Mouse (Mus musculus) lung, adult 2 months (tissue): ENCODE data around the gene Angptl6. TPM values are rescaled to one million over a fixed set of nuclear protein-coding genes. Genes with fewer than 3 reads are reported as not detected.
"Not testable (repeated sequence)": the region's sequence is repeated elsewhere in the genome, so short reads cannot be mapped to it uniquely, and the experiment has no call there.

ENCODE experiments used
- DNase-seq: peaks from one replicate; pipeline ENCODE4 v3.0.0; 2022
- H3K4me1 ChIP-seq: fragments of 200-500 bp; 2 replicates; pipeline ENCODE4 v1.6.1; 2011; ENCODE audit warnings: low read length; ENCODE audit not compliant: control insufficient read depth, insufficient read depth
- H3K4me3 ChIP-seq: fragments of 200-500 bp; replicated peaks from 2 replicates; pipeline ENCODE3; 2011; ENCODE audit warnings: low read depth, mild to moderate bottlenecking, control low read depth, low read length; ENCODE audit errors: extremely low read depth
- CTCF ChIP-seq: fragments of 200-500 bp; IDR thresholded peaks from 2 replicates; pipeline ENCODE4 v1.5.1; 2011; ENCODE audit warnings: mild to moderate bottlenecking, low read length, control low read depth; ENCODE audit not compliant: insufficient read depth
- POLR2A ChIP-seq: fragments of 200-500 bp; IDR thresholded peaks from 2 replicates; pipeline ENCODE4 v1.6.1; 2011; ENCODE audit warnings: low read depth, mild to moderate bottlenecking, control low read depth, low read length, borderline replicate concordance; ENCODE audit errors: extremely low read depth
- WGBS: fragments of 180-500 bp; shearing (Covaris S2); methylation state at CpG from one replicate; pipeline ENCODE4 v1.1.7; 2018; 5-methylcytosine and 5-hydroxymethylcytosine counted together
- polyA plus RNA-seq: library from polyadenylated mRNA; depleted of rRNA; stranded (reverse); fragments of >200 nt; gene quantifications from 2 replicates; pipeline ENCODE4 v1.2.3, GENCODE M21; 2012; rRNA removed

Gene Angptl6
- polyA plus RNA-seq, 1 experiment = 3.5 TPM

- WGBS = 81% methylated on average over 2 of the region's 2 CpGs
- no peaks in the 10 kb centered on the region for H3K4me1 ChIP-seq
- no peak for DNase-seq
- TF ChIP-seq CTCF = no peak
- TF ChIP-seq POLR2A = no peak
- H3K4me3 ChIP-seq = no peak overlapping the region
These were observed 29.3 kb downstream of the Angptl6 start for GRCm38 (mm10) chr9:20850179-20850578.

GRCm38 (mm10) chr9:20842670-20843069 lies 36.9 kb downstream of the Angptl6 start:
- Histone ChIP-seq H3K4me3 (no peak overlapping the region), H3K4me1 (no peaks in the 10 kb centered on the region)
- TF ChIP-seq POLR2A = no peak
- peak; percentile 19; the same call in 1 of the 2 replicates for TF ChIP-seq CTCF
- DNase-seq = no peak
- WGBS = 29% methylated on average over 2 of the region's 2 CpGs

GRCm38 (mm10) chr9:20842211-20842610 lies 37.3 kb downstream of the Angptl6 start:
- Histone ChIP-seq H3K4me1 (no peaks in the 10 kb centered on the region), H3K4me3 (no peak overlapping the region)
- WGBS = 39% methylated on average over 4 of the region's 4 CpGs
- DNase-seq = no peak
- TF ChIP-seq CTCF (no peak), POLR2A (no peak)

GRCm38 (mm10) chr9:20838931-20839330 lies 40.6 kb downstream of the Angptl6 start:
- Histone ChIP-seq H3K4me3 (no peak overlapping the region), H3K4me1 (no peaks in the 10 kb centered on the region)
- TF ChIP-seq POLR2A = no peak
- no peak for TF ChIP-seq CTCF
- 52% methylated on average over 6 of the region's 6 CpGs for WGBS
- DNase-seq = no peak

- Histone ChIP-seq H3K4me1 (no peaks in the 10 kb centered on the region), H3K4me3 (no peak overlapping the region)
- no peak for DNase-seq
- WGBS = 71% methylated on average over 9 of the region's 9 CpGs
- TF ChIP-seq POLR2A (no peak), CTCF (no peak)
These were observed 42.2 kb downstream of the Angptl6 start for GRCm38 (mm10) chr9:20837184-20837947.

- H3K4me3 ChIP-seq, DNase-seq, H3K4me1 ChIP-seq: not testable (repeated sequence)
- 82% methylated on average over 11 of the region's 11 CpGs for WGBS
These were observed 44.0 kb downstream of the Angptl6 start for GRCm38 (mm10) chr9:20835431-20835954.

GRCm38 (mm10) chr9:20834881-20835280 lies 44.6 kb downstream of the Angptl6 start:
- 68% methylated on average over 1 of the region's 1 CpGs for WGBS
- H3K4me1 ChIP-seq = no peaks in the 10 kb centered on the region
- TF ChIP-seq POLR2A = no peak
- TF ChIP-seq CTCF = no peak
- no peak for DNase-seq
- H3K4me3 ChIP-seq = no peak overlapping the region

- DNase-seq = peak; percentile 90
- Histone ChIP-seq H3K4me3 (no peak overlapping the region), H3K4me1 (no peaks in the 10 kb centered on the region)
- TF ChIP-seq POLR2A (no peak), CTCF (peak; percentile 80)
- WGBS = 14% methylated on average over 19 of the region's 19 CpGs
These were observed 48.5 kb downstream of the Angptl6 start for GRCm38 (mm10) chr9:20830901-20831643.

GRCm38 (mm10) chr9:20828127-20828526 lies 51.4 kb downstream of the Angptl6 start:
- no peak for TF ChIP-seq POLR2A
- TF ChIP-seq CTCF = no peak
- no peaks in the 10 kb centered on the region for H3K4me1 ChIP-seq
- 96% methylated on average over 1 of the region's 1 CpGs for WGBS
- DNase-seq = no peak
- no peak overlapping the region for H3K4me3 ChIP-seq

GRCm38 (mm10) chr9:20825781-20826180 lies 53.7 kb downstream of the Angptl6 start:
- no peak for DNase-seq
- TF ChIP-seq POLR2A = no peak
- TF ChIP-seq CTCF = no peak
- 35% methylated on average over 5 of the region's 5 CpGs for WGBS
- Histone ChIP-seq H3K4me1 (no peaks in the 10 kb centered on the region), H3K4me3 (no peak overlapping the region)

Other genes with a start within 250 kb of the Angptl6 start
- 172 and 176 TPM in 2 replicates for gene Ubl5, start 236.8 kb downstream of the Angptl6 start, polyA plus RNA-seq
- gene Fbxl12, start 235.0 kb downstream of the Angptl6 start, polyA plus RNA-seq = 55.6 and 59.7 TPM in 2 replicates
- gene Pin1, start 227.6 kb downstream of the Angptl6 start, polyA plus RNA-seq = 14.8 and 17.9 TPM in 2 replicates
- 14.2 and 15.2 TPM in 2 replicates for gene Olfm2, start 133.4 kb downstream of the Angptl6 start, polyA plus RNA-seq
- gene Col5a3, start 64.7 kb downstream of the Angptl6 start, polyA plus RNA-seq = 4.0 and 4.6 TPM in 2 replicates
- not detected in 2 replicates for gene Rdh8, start 61.2 kb downstream of the Angptl6 start, polyA plus RNA-seq
- gene A230050P20Rik, start 11.1 kb downstream of the Angptl6 start, polyA plus RNA-seq = 95.9 and 105 TPM in 2 replicates
- gene Ppan, start 8.4 kb upstream of the Angptl6 start, polyA plus RNA-seq = 36.2 and 49.8 TPM in 2 replicates
- gene Eif3g, start 18.9 kb upstream of the Angptl6 start, polyA plus RNA-seq = 88.4 and 93.6 TPM in 2 replicates
- gene Dnmt1, start 80.2 kb upstream of the Angptl6 start, polyA plus RNA-seq = 20.5 and 22.8 TPM in 2 replicates
- gene S1pr2, start 97.1 kb upstream of the Angptl6 start, polyA plus RNA-seq = 24.2 and 32.1 TPM in 2 replicates
- gene Mrpl4, start 123.0 kb upstream of the Angptl6 start, polyA plus RNA-seq = 113 and 130 TPM in 2 replicates
- gene Icam1, start 136.3 kb upstream of the Angptl6 start, polyA plus RNA-seq = 332 and 372 TPM in 2 replicates
- 1.8 and 1.9 TPM in 2 replicates for gene Icam4, start 149.6 kb upstream of the Angptl6 start, polyA plus RNA-seq
- 0.69 and 0.77 TPM in 2 replicates for gene Icam5, start 152.3 kb upstream of the Angptl6 start, polyA plus RNA-seq
- not detected in 2 replicates for gene Zglp1, start 187.4 kb upstream of the Angptl6 start, polyA plus RNA-seq
- 0.17 and 0.37 TPM in 2 replicates for gene Gm49373, start 193.4 kb upstream of the Angptl6 start, polyA plus RNA-seq
- 43.1 and 46.7 TPM in 2 replicates for gene Fdx1l, start 193.9 kb upstream of the Angptl6 start, polyA plus RNA-seq
- gene Gm38431, start 212.3 kb upstream of the Angptl6 start, polyA plus RNA-seq = 3.0 and 9.7 TPM in 2 replicates
- gene Raver1, start 212.3 kb upstream of the Angptl6 start, polyA plus RNA-seq = 61.9 and 63.4 TPM in 2 replicates